Mouse (Mus musculus): ENCODE data around the gene Me3. TPM values are rescaled to one million over a fixed set of nuclear protein-coding genes. Genes with fewer than 3 reads are reported as not detected.

Gene Me3
- total RNA-seq, 2 experiments from 2014 or later, result 86.7 to 87.4 TPM

DNA sequence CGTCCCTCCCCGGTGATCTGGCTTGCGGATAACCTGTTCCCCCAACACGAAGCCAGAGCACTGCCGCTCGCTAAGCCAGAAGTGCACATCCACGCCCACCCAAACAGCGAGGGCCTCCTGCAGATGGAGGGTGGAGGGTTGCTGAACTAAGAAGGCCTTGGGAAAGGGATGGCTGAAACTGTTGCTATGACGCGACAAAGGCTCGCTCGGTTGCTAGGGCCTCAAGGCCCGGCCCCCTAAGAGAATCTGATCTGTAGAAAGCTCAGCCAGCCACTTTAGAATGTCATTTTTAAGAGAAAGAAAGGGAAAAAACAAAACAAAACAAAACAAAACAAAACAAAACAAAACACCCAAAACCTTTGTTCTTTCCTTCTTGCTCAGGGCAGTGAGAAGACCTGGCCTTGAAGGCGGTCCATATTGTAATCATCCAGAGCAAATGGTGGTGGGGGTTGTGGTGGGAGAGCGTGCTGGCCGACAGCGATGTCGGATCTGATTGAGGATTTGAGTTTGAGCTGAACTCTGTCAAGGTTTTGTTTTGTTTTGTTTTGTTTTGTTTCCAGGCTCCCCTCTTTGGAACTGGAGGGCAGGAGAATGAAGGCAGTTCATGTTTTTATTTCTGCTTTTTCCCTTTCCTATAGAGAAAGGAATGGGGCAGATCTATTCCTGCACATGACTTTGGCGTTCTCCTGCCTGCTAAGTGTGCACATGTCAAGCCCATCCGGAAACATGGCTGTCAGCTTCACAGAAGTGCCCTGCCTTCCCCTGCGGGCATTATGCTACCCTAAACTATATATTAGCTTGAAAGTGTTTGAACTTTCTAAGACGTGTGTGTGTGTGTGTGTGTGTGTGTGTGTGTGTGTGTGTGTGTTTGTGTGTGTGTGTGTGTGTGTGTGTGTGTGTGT is 271.5 kb downstream of the Me3 start, which contains the start of gene Ccdc81:
Gene Ccdc81 (minus strand): TSS at position 188 of the 902 bp plus-strand sequence.
- DNase-seq, result no peak

Other genes with a start within 250 kb of the Me3 start
- 10 to 100 TPM; 72.9 to 82.2 TPM for gene Tmem135, start 228.2 kb upstream of the Me3 start, total RNA-seq (2021)
- 1 to 10 TPM; 7.4 to 9.0 TPM for gene Fzd4, start 228.0 kb upstream of the Me3 start, total RNA-seq (2021)
- gene Prss23, start 105.2 kb upstream of the Me3 start, total RNA-seq (2021), result 10 to 100 TPM; 13.8 to 14.7 TPM

Data from layer of hippocampus, postnatal 36 days (tissue).